Mouse (Mus musculus) naive thymus-derived CD4-positive, alpha-beta T cell, adult 2 months (primary cell): ENCODE measurements around the gene Cox7a1.
A peak's percentile ranks its signal among the peaks of the same experiment; 100 is the strongest.

Source experiments
- DNase-seq: peaks from one replicate; pipeline ENCODE4 v3.0.0-alpha.2; 2011; ENCODE audit warnings: low read depth

Gene Cox7a1

GRCm38 (mm10) chr7:30221433-30221832, 37.5 kb downstream of the Cox7a1 start:
- no peak for DNase-seq

DNA sequence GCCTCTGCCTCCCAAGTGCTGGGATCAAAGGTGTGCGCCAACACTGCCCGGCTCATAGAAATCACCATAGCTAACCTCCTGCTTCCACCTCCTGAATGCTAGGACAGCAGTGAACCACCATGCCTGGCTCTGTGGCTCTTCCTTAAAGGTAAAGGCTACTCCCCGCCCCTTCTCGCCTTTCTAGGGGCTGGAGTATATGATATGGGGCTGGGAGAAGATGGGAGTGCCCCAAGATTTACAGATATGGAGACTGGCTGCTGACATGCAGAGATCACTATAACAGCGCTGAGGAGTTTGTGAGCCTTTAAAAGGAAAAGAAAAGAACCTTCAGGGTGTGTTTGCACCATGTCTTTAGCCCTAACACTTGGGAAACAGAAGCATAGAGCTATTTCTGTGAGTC, 38.3 kb downstream of the Cox7a1 start:
- no peak for DNase-seq

DNA sequence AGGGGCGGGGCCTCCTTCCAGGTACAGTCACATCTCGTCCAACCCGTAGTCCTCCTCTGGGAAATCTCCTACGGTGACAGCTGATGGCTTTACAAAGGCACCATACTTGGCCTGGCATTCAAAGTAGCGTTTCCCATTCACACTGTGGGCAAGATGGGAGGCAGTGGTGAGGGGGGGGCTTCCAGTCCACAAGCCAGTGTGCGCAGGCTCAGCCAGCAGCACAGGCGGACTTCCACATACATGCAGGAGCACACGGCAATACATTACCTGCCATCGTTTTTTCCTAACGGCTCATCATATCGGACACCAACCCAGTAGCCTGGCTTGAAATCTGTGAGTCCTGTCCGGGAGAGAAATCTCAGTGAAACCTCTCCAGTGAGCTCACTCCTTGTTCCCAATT, 40.3 kb downstream of the Cox7a1 start:
- no peak for DNase-seq

DNA sequence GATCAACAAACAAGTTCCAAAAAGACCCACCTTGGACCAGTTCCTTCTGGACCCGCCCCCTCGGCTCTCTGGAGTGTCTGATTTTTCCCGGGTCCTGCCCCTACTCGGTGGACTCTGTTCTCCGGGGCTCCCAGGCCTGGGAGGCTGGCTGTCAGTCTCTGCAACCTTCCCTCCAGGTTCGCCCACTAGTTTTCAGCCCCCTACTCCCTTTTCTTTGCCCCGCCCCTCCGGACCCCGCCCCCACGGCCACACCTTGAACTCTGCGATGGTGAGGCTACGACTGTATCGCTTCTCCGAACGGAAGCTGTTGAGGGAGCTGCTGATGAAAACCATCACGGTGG, 47.4 kb downstream of the Cox7a1 start:
- no peak for DNase-seq

- DNase-seq: peak; percentile 97
Measured at GRCm38 (mm10) chr7:30231669-30232454, 47.9 kb downstream of the Cox7a1 start, which contains the start of the genes Polr2i and Tbcb. Polr2i (plus strand) TSS chr7:30231948. Tbcb (minus strand) TSS chr7:30232272.

GRCm38 (mm10) chr7:30232631-30233148, 48.7 kb downstream of the Cox7a1 start:
- DNase-seq: peak; percentile 72

DNA sequence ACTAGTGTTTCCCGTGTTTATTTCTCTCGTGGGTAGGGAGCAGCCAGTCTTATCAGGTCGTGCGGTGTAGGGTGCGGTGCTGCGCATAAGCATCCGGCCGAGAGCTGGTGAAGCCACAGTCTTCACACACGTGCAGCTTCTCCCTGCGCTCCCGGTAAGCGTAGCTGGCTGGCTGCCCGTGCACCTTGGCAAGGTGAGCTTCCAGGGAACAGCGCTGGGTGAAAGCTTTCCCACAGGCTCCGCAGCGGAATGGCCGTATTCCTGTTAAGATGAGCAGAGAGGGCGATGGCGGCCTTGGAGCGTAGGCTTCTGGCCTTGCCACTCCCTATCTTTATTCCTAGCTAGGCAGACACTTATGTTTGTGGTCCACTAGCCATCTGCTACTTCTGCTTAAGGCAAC, 49.4 kb downstream of the Cox7a1 start:
- DNase-seq: no peak

GRCm38 (mm10) chr7:30234276-30234858, 50.4 kb downstream of the Cox7a1 start:
- DNase-seq: no peak

DNA sequence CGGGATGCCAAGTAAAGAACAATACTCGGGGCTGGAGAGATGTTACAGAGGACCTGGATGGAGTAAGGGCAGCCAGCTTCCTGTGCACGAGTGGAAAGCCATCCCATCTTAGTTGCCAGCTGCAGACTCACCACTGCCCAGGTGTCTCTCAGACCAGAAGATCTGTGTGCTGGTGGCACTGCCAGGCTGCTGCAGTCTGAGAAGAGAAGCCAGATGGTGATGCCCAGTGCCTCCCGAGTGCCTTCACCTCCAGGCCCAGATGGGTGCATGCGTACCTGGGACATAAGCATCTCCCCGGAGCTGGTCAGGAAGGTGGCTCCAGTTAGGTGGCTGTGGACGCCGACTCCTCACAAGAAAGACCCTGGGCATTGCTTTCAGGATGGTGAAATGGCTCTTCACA, 51.1 kb downstream of the Cox7a1 start:
- no peak for DNase-seq

DNA sequence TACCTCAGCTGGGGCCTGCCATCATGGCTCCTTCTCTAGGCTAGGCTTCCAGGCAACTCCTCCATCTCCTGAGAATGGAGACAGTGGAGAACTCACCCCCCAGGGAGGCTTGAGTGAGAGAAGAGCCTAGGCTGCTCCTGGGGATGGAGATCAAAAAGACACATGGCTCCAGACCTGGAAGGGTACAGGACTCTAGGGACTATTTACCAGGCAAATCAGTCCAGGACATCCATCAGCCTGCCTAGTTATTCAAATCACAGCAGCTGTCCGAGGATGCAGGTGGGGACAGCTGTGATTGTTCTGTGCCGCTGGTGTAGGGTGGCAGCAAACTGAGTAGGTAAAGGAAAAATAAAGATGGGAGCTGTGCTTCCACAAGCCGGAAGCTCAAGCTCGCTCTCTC, 51.7 kb downstream of the Cox7a1 start, which contains the start of gene Ovol3:
Ovol3 (minus strand) TSS at position 101 of the 400 bp plus-strand sequence.
- no peak for DNase-seq
